Mouse (Mus musculus): ENCODE measurements around the gene Syngr3.
A peak's percentile ranks its signal among the peaks of the same experiment; 100 is the strongest.
"Not testable (repeated sequence)": the region's sequence is repeated elsewhere in the genome, so short reads cannot be mapped to it uniquely, and the experiment has no call there.

Syngr3 gene

GRCm38 (mm10) chr17:24676187-24676586, 13.6 kb downstream of the Syngr3 start:
- DNase-seq = peak; percentile 83 to 87

- no peak for DNase-seq
These were observed 15.5 kb downstream of the Syngr3 start for GRCm38 (mm10) chr17:24674277-24674676.

GRCm38 (mm10) chr17:24672141-24672540, 17.6 kb downstream of the Syngr3 start:
- no peak for DNase-seq

- DNase-seq = no peak
These were observed 18.4 kb downstream of the Syngr3 start for GRCm38 (mm10) chr17:24671346-24671745.

GRCm38 (mm10) chr17:24670246-24670844, 19.4 kb downstream of the Syngr3 start:
- DNase-seq = no peak

- peak; percentile 98 for DNase-seq
These were observed 20.1 kb downstream of the Syngr3 start, which contains the start of gene Zfp598 for GRCm38 (mm10) chr17:24669545-24670245. Gene Zfp598, plus strand, starts transcription at chr17:24669687.

- DNase-seq = not testable (repeated sequence)
These were observed 20.6 kb downstream of the Syngr3 start for GRCm38 (mm10) chr17:24669214-24669544.

- peak; percentile 85 to 86 for DNase-seq
These were observed 22.3 kb downstream of the Syngr3 start for GRCm38 (mm10) chr17:24667416-24667815.

GRCm38 (mm10) chr17:24667011-24667410, 22.7 kb downstream of the Syngr3 start:
- not testable (repeated sequence) for DNase-seq

- no peak for DNase-seq
These were observed 31.6 kb downstream of the Syngr3 start, which contains the start of gene Npw for GRCm38 (mm10) chr17:24658017-24658758. Gene Npw, minus strand, starts transcription at chr17:24658457.

- DNase-seq = no peak
These were observed 34.8 kb downstream of the Syngr3 start for GRCm38 (mm10) chr17:24654969-24655368.

- peak; percentile 90 to 93 for DNase-seq
These were observed 35.6 kb downstream of the Syngr3 start for GRCm38 (mm10) chr17:24653967-24654710.

GRCm38 (mm10) chr17:24651835-24652234, 37.9 kb downstream of the Syngr3 start:
- DNase-seq = no peak

GRCm38 (mm10) chr17:24650766-24651165, 39.0 kb downstream of the Syngr3 start:
- DNase-seq = no peak

- DNase-seq = peak; percentile 80 to 84
These were observed 39.6 kb downstream of the Syngr3 start, which contains the start of gene Slc9a3r2 for GRCm38 (mm10) chr17:24650070-24650616. Gene Slc9a3r2, minus strand, starts transcription at chr17:24650327.

GRCm38 (mm10) chr17:24649581-24650069, 40.1 kb downstream of the Syngr3 start:
- peak in 1 of 2 experiments; percentile 60 for DNase-seq

- peak in 1 of 2 experiments; percentile 43 for DNase-seq
These were observed 40.9 kb downstream of the Syngr3 start for GRCm38 (mm10) chr17:24648731-24649377.

GRCm38 (mm10) chr17:24647493-24647892, 42.3 kb downstream of the Syngr3 start:
- DNase-seq = no peak

GRCm38 (mm10) chr17:24646381-24646780, 43.4 kb downstream of the Syngr3 start:
- no peak for DNase-seq

GRCm38 (mm10) chr17:24645916-24646315, 43.8 kb downstream of the Syngr3 start:
- no peak for DNase-seq

GRCm38 (mm10) chr17:24644875-24645721, 44.7 kb downstream of the Syngr3 start:
- DNase-seq = no peak

Data from cerebellum, postnatal 10 days (tissue).